12 mouse cellular contexts compared by ENCODE assay signal in genomic region chr14:121961496-121962127, GRCm38 (mm10). TPM values are rescaled to one million over a fixed set of nuclear protein-coding genes. Genes with fewer than 3 reads are reported as not detected.
A peak's percentile ranks its signal among the peaks of the same experiment; 100 is the strongest.
DNase-seq lines count a peak whose midpoint lies in the region; ATAC-seq and TF ChIP-seq lines count a peak whose summit lies in the region.
"Had no signal": no experiment of that assay in that cellular context is flagged by ENCODE, and none has a peak within 500 bp of the region (broad histone marks: within the 10 kb centered on the region; RNA-seq: fewer than 3 reads in every experiment).

No protein-coding gene starts in this region.

- TF ChIP-seq POLR2A in bone marrow macrophage, adult 2 months (IDR thresholded peaks at IDR 0.05; ENCODE audit: borderline replicate concordance, low read depth, low read length): no peak

- H3K27me3 ChIP-seq in heart, postnatal 0 days (ENCODE audit: control insufficient read depth, insufficient read depth, low read length): no peaks in the 10 kb centered on the region

- H3K9me3 ChIP-seq in heart, postnatal 0 days (replicated peaks; ENCODE audit: control insufficient read depth, low read length): no peaks in the 10 kb centered on the region

- no peaks in the 10 kb centered on the region for H3K36me3 ChIP-seq in heart, postnatal 0 days (replicated peaks; ENCODE audit: control insufficient read depth, insufficient read depth, low read length)

- ATAC-seq in heart, postnatal 0 days (ENCODE audit: insufficient read depth, low read depth): peak; percentile 9; the same call in 1 of the 2 replicates
- peak; percentile 15; the same call in 1 of the 2 replicates for ATAC-seq in megakaryocyte progenitor cell, adult 5-6 weeks (replicated peaks; ENCODE audit: poor library complexity)
- ATAC-seq: forebrain, embryonic 14.5 days had no signal

- DNase-seq in layer of hippocampus, adult 2 months (ENCODE audit: low spot score in 2 of 2): no peak
- no peak for DNase-seq in layer of hippocampus, adult 11-12 months (ENCODE audit: low spot score)
- DNase-seq in heart, postnatal 0 days (ENCODE audit: low spot score): no peak
- no peak for DNase-seq in left cerebral cortex, adult 9 months (ENCODE audit: low spot score in 2 of 2)
- DNase-seq in retina, postnatal 1 day: no peak
- DNase-seq: kidney, adult 18-20 months; right cerebral cortex, postnatal 14 days had no signal

- H3K9ac ChIP-seq in heart, postnatal 0 days (replicated peaks; ENCODE audit: low read depth, low read length): no peak overlapping the region

- H3K4me2 ChIP-seq in heart, postnatal 0 days (ENCODE audit: low read depth, low read length): peak overlapping the region; percentile 30

- H3K27ac ChIP-seq in layer of hippocampus, adult 2 months: peak overlapping the region; percentile 20; the same call in 1 of the 2 replicates
- H3K27ac ChIP-seq in bone marrow macrophage, adult 2 months (ENCODE audit: insufficient read depth, low read depth, low read length): peak overlapping the region; percentile 91
- H3K27ac ChIP-seq in heart, postnatal 0 days (ENCODE audit: low read depth): peak overlapping the region; percentile 56

- TF ChIP-seq CTCF in layer of hippocampus, adult 2 months (conservative IDR thresholded peaks at IDR 0.05): no peak
- no peak for TF ChIP-seq CTCF in bone marrow macrophage, adult 2 months (IDR thresholded peaks at IDR 0.05; ENCODE audit: low read depth, low read length)
- no peak for TF ChIP-seq CTCF in heart, postnatal 0 days (IDR thresholded peaks at IDR 0.05; ENCODE audit: low read depth)

- TF ChIP-seq EP300 in heart, postnatal 0 days (IDR thresholded peaks at IDR 0.05; ENCODE audit: low read depth): no peak; the same call in 1 of the 2 replicates

- 38% methylated on average over 12 of the region's 12 CpGs for WGBS in heart, postnatal 0 days

- peaks cover 52% of the 10 kb centered on the region for H3K4me1 ChIP-seq in bone marrow macrophage, adult 2 months (ENCODE audit: control insufficient read depth, insufficient read depth, low read length)
- H3K4me1 ChIP-seq in heart, postnatal 0 days (ENCODE audit: control insufficient read depth, insufficient read depth): peaks cover 30% of the 10 kb centered on the region

- H3K4me3 ChIP-seq in layer of hippocampus, adult 2 months: no peak overlapping the region
- peak overlapping the region; percentile 74 for H3K4me3 ChIP-seq in bone marrow macrophage, adult 2 months (ENCODE audit: insufficient read depth, low read length)
- H3K4me3 ChIP-seq in heart, postnatal 0 days (ENCODE audit: low read depth, low read length): no peak overlapping the region; the same call in 1 of the 2 replicates

RNA-seq across cellular contexts. Expression of gene Gpr183, which starts 3.4 kb away (rescaled TPM):
- 1 to 10 TPM in 1 of 2 experiments, under 1 TPM in 1; 0.56 to 1.0 TPM for total RNA-seq in layer of hippocampus, adult 2 months (2021)
- polyA plus RNA-seq in bone marrow macrophage, adult 2 months (2012; ENCODE audit: insufficient read depth, insufficient read length, missing spikeins): 33.0 and 34.1 TPM in 2 replicates
- total RNA-seq in heart, postnatal 0 days (2014; rRNA removed; ENCODE audit: low replicate concordance): 1.3 and 1.5 TPM in 2 replicates
- 0.89 and 1.1 TPM in 2 replicates for polyA plus RNA-seq in heart, postnatal 0 days (2015; fragmentation: Nextera tagmentation; extraction: Ambion mirVana)
- 4.0 and 7.1 TPM in 2 replicates for total RNA-seq in megakaryocyte progenitor cell, adult 5-6 weeks (2015)
- total RNA-seq in megakaryocyte progenitor cell, adult 5-6 weeks (2017): 2.2 and 3.5 TPM in 2 replicates

RNA-seq across cellular contexts. Expression of gene Gpr18, which starts 46.0 kb away (rescaled TPM):
- total RNA-seq in layer of hippocampus, adult 2 months (2021): not detected
- 6.5 and 6.8 TPM in 2 replicates for polyA plus RNA-seq in bone marrow macrophage, adult 2 months (2012; ENCODE audit: insufficient read depth, insufficient read length, missing spikeins)
- total RNA-seq in heart, postnatal 0 days (2014; rRNA removed; ENCODE audit: low replicate concordance): not detected in 2 replicates
- 0.07 and 0.10 TPM in 2 replicates for polyA plus RNA-seq in heart, postnatal 0 days (2015; fragmentation: Nextera tagmentation; extraction: Ambion mirVana)
- 0.68 and 2.1 TPM in 2 replicates for total RNA-seq in megakaryocyte progenitor cell, adult 5-6 weeks (2015)
- 0.34 and 1.9 TPM in 2 replicates for total RNA-seq in megakaryocyte progenitor cell, adult 5-6 weeks (2017)
- total RNA-seq: left cerebral cortex, postnatal 36 days had no signal
- polyA plus RNA-seq: brain, embryonic 14.5 days; forebrain, embryonic 14.5 days had no signal

Comparison
In these comparisons a context has a peak if more than half of its experiments do, and no peak if none do; other contexts are left out.
1. H3K27ac ChIP-seq: peak in every context shown above with its lines; median percentile 91 in bone marrow macrophage, adult 2 months; 56 in heart, postnatal 0 days; 20 in layer of hippocampus, adult 2 months.